Mouse (Mus musculus): ENCODE measurements around the gene Pnmal1.

- TF ChIP-seq CTCF (conservative IDR thresholded peaks at IDR 0.05; ENCODE audit: low read length) (no peak), NANOG (IDR thresholded peaks at IDR 0.05; ENCODE audit: borderline replicate concordance, low read length) (no peak), POU5F1 (IDR thresholded peaks at IDR 0.05; ENCODE audit: borderline replicate concordance, low read length) (no peak)
These were observed 11.5 kb upstream of the Pnmal1 start for GRCm38 (mm10) chr7:16947959-16948361.
